Mouse (Mus musculus): ENCODE results near the gene Mettl13.

DNA sequence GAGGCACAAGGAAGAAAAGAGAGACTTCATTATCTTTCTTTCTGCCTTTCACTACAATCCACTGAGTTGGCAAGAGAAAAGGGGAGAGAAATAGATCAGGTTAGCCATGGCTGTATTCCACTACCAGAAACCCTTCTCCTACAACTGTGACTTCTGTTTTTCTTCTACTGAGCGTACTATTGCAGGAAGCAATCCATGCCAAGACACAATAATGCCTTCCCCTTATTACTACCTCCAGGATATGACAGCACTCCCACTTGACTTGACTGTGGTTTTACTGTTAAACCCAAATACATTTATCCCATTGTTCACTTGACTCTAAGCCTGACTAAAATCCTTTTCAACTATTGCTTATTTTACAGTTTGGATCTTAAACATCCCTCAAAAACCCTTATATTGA, 14.9 kb upstream of the Mettl13 start:
- TF ChIP-seq CTCF (IDR thresholded peaks at IDR 0.05; ENCODE audit: low read depth) (no peak), EP300 (optimal IDR thresholded peaks at IDR 0.05) (no peak)
